Mouse (Mus musculus): Measurements from ENCODE around the gene Ky. TPM values are rescaled to one million over a fixed set of nuclear protein-coding genes. Genes with fewer than 3 reads are reported as not detected.

The Ky gene
- total RNA-seq (2023) = not detected

DNA sequence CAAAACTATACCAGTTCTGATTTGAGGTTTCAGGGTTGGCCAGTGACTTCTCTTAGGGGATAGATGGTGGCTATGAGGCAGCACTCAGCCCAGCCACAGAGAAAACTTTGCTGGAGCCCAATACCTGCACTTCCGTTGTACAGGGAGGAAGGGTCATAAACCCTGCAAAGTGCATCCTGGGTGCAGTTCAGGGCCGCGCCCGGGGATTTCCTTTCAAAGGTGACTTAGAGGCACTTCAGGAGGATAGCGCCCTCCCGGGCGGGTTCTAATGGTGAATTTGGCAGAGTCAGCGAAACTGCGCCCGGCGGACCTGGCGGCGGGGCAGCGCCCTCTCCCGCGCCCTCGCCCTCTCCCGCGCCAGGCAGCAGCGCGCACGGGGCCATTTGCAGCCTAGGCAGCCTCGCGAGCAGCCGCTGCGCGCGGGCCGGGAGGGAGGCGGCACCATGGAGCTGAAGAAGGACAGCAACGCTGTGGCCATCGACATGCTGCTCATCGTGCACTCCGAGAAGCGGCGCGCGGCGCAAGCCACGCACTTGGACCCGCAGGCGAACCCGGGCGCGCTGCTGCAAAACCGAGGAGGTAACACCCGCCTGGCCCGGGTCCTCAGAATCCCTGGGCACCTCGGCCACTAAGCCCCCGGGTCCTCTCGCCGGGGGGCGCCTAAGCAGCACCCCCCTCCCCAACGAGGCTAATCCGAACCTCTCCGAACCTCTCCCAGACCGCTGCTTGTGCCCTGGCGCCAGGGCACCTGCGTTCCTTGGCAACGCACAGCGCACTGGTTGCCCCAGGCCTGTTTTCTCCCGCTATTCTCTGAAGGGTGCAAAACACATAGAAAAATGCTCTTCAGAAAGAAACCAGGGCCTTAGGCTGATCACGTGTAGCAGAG is at the start of gene Ky:
TSS of gene Ky (plus strand) at position 51 of the 886 bp plus-strand sequence.

Other genes with a start within 250 kb of the Ky start
- not detected for gene Ephb1, start 151.1 kb upstream of the Ky start, total RNA-seq (2023)
- gene Anapc13, start 120.5 kb downstream of the Ky start, total RNA-seq (2023) = 55.2 TPM
- 59.1 TPM for gene Cep63, start 120.8 kb downstream of the Ky start, total RNA-seq (2023)
- not detected for gene Amotl2, start 210.9 kb downstream of the Ky start, total RNA-seq (2023)